Mouse (Mus musculus) MEL (cell line): ENCODE measurements around the gene Il17a. TPM values are rescaled to one million over a fixed set of nuclear protein-coding genes. Genes with fewer than 3 reads are reported as not detected.

Experiments used
- DNase-seq: peaks from one replicate; pipeline ENCODE4 v3.0.0; 2011; ENCODE audit warnings: low read depth, low spot score
- H3K27ac ChIP-seq: 2 replicates; pipeline ENCODE4 v1.5.1; 2012; ENCODE audit warnings: low read depth, mild to moderate bottlenecking, control low read depth, low read length, moderate library complexity; ENCODE audit not compliant: control insufficient read depth
- H3K27me3 ChIP-seq, 2 experiments: fragments of 150-350 bp in 1 of 2; sonication (generic) in 1 of 2; 2 replicates each; pipeline ENCODE4 v1.6.1; 2012; ENCODE audit warnings: low read length in 2 of 2, mild to moderate bottlenecking in 2 of 2, improper control_type of control experiment in 1 of 2, moderate library complexity in 1 of 2; ENCODE audit not compliant: insufficient read depth in 2 of 2, control insufficient read depth in 1 of 2
- H3K36me3 ChIP-seq, 2 experiments: 2 replicates each; pipeline ENCODE4 v1.6.1; 2012 to 2014; ENCODE audit warnings: low read length in 2 of 2, improper control_type of control experiment in 1 of 2, inconsistent platforms in 1 of 2, mild to moderate bottlenecking in 1 of 2; ENCODE audit not compliant: insufficient read depth in 2 of 2, control insufficient read depth in 1 of 2
- H3K4me1 ChIP-seq, 2 experiments: fragments of 150-350 bp in 1 of 2; sonication (generic) in 1 of 2; 2 replicates each; pipeline ENCODE4 v1.6.1; 2012; ENCODE audit warnings: low read length in 2 of 2, improper control_type of control experiment in 1 of 2, mild to moderate bottlenecking in 1 of 2; ENCODE audit not compliant: insufficient read depth in 2 of 2, control insufficient read depth in 1 of 2
- H3K4me3 ChIP-seq, 2 experiments: fragments of 150-350 bp in 1 of 2; sonication (generic) in 1 of 2; 2 replicates each; pipeline ENCODE4 v1.5.1; 2012; ENCODE audit warnings: low read depth in 2 of 2, low read length in 2 of 2, mild to moderate bottlenecking in 2 of 2, moderate library complexity in 2 of 2, control low read depth in 1 of 2, improper control_type of control experiment in 1 of 2; ENCODE audit not compliant: control insufficient read depth in 1 of 2, insufficient read depth in 1 of 2
- H3K79me2 ChIP-seq: 2 replicates; pipeline ENCODE4 v1.6.1; 2012; ENCODE audit warnings: mild to moderate bottlenecking, low read length, moderate library complexity; ENCODE audit not compliant: control insufficient read depth, poor library complexity, insufficient read depth
- H3K9ac ChIP-seq: 2 replicates; pipeline ENCODE4 v1.6.1; 2012; ENCODE audit warnings: low read depth, mild to moderate bottlenecking, control low read depth, low read length, moderate library complexity; ENCODE audit not compliant: control insufficient read depth, poor library complexity, severe bottlenecking
- H3K9me3 ChIP-seq: fragments of 150-350 bp; sonication (generic); replicated peaks from 2 replicates; pipeline ENCODE4 v1.6.1; 2012; ENCODE audit warnings: mild to moderate bottlenecking, low read length, improper control_type of control experiment, moderate library complexity; ENCODE audit not compliant: insufficient read depth
- CHD1 ChIP-seq: IDR thresholded peaks from 2 replicates; pipeline ENCODE4 v1.6.1; 2012; ENCODE audit warnings: low read depth, mild to moderate bottlenecking, inconsistent platforms, low read length, improper control_type of control experiment
- CHD2 ChIP-seq: IDR thresholded peaks from 2 replicates; pipeline ENCODE4 v1.6.1; 2011; ENCODE audit warnings: low read length, improper control_type of control experiment
- GABPA ChIP-seq: IDR thresholded peaks from 2 replicates; pipeline ENCODE4 v1.6.1; 2012; ENCODE audit warnings: low read depth, mild to moderate bottlenecking, inconsistent platforms, low read length, improper control_type of control experiment, moderate library complexity
- MAFK ChIP-seq: IDR thresholded peaks from 2 replicates; pipeline ENCODE4 v1.6.1; 2011; ENCODE audit warnings: low read depth, mild to moderate bottlenecking, low read length, improper control_type of control experiment, borderline replicate concordance
- MEF2A ChIP-seq: IDR thresholded peaks from 2 replicates; pipeline ENCODE4 v1.6.1; 2014; ENCODE audit warnings: low read depth, mild to moderate bottlenecking, inconsistent platforms, low read length, improper control_type of control experiment; ENCODE audit not compliant: poor library complexity, insufficient replicate concordance, severe bottlenecking; ENCODE audit errors: extremely low read depth
- MYB ChIP-seq: IDR thresholded peaks from 2 replicates; pipeline ENCODE4 v1.6.1; 2011; ENCODE audit warnings: mild to moderate bottlenecking, low read depth, low read length, improper control_type of control experiment
- MYC ChIP-seq: IDR thresholded peaks from 2 replicates; pipeline ENCODE4 v1.6.1; 2011; ENCODE audit warnings: low read depth, mild to moderate bottlenecking, low read length, improper control_type of control experiment, moderate library complexity
- NELFE ChIP-seq: IDR thresholded peaks from 2 replicates; pipeline ENCODE4 v1.6.1; 2011; ENCODE audit warnings: low read depth, low read length, improper control_type of control experiment
- POLR2AphosphoS2 ChIP-seq: IDR thresholded peaks from 2 replicates; pipeline ENCODE4 v1.6.1; 2011; ENCODE audit warnings: low read length, improper control_type of control experiment
- RAD21 ChIP-seq: IDR thresholded peaks from 2 replicates; pipeline ENCODE4 v1.6.1; 2011; ENCODE audit warnings: mild to moderate bottlenecking, low read depth, low read length, improper control_type of control experiment
- RCOR1 ChIP-seq: IDR thresholded peaks from 2 replicates; pipeline ENCODE4 v1.6.1; 2012; ENCODE audit warnings: low read depth, mild to moderate bottlenecking, inconsistent platforms, low read length, improper control_type of control experiment
- SMC3 ChIP-seq: IDR thresholded peaks from 2 replicates; pipeline ENCODE4 v1.6.1; 2011; ENCODE audit warnings: low read depth, low read length, improper control_type of control experiment
- TAL1 ChIP-seq: IDR thresholded peaks from 2 replicates; pipeline ENCODE4 v1.6.1; 2012; ENCODE audit warnings: mild to moderate bottlenecking, inconsistent platforms, low read length, moderate library complexity, mixed read lengths
- TCF12 ChIP-seq: IDR thresholded peaks from 2 replicates; pipeline ENCODE4 v1.6.1; 2014; ENCODE audit warnings: low read depth, mild to moderate bottlenecking, inconsistent platforms, low read length, improper control_type of control experiment, moderate library complexity
- USF2 ChIP-seq, 2 experiments: IDR thresholded peaks; 2 replicates each; pipeline ENCODE4 v1.6.1; 2011 to 2012; ENCODE audit warnings: improper control_type of control experiment in 2 of 2, low read length in 2 of 2, borderline replicate concordance in 1 of 2, inconsistent platforms in 1 of 2, low read depth in 1 of 2, mild to moderate bottlenecking in 1 of 2; ENCODE audit not compliant: insufficient read depth in 1 of 2
- ZKSCAN1 ChIP-seq: IDR thresholded peaks from 2 replicates; pipeline ENCODE4 v1.6.1; 2012; ENCODE audit warnings: low read depth, mild to moderate bottlenecking, inconsistent platforms, low read length, improper control_type of control experiment, moderate library complexity
- polyA plus RNA-seq, 2 experiments: library from polyadenylated mRNA; stranded (reverse) in 1 of 2; unstranded in 1 of 2; fragments of >175 nt in 1 of 2; fragments of >200 nt in 1 of 2; gene quantifications; 2 replicates each; pipeline versions ENCODE4 v1.2.1 to v1.2.4; 2012; ENCODE audit warnings: low replicate concordance in 2 of 2, low read depth in 1 of 2; ENCODE audit not compliant: insufficient read length in 2 of 2, insufficient read depth in 1 of 2, missing spikeins in 1 of 2
- total RNA-seq: library from RNA; depleted of rRNA; stranded (reverse); fragments of 300-350 nt; gene quantifications from 2 replicates; pipeline ENCODE4 v1.2.3, GENCODE M21; 2012; rRNA removed

The Il17a gene
- total RNA-seq, result not detected in 2 replicates
- polyA plus RNA-seq, result not detected

- TF ChIP-seq CHD1, result no peak
- no peak for TF ChIP-seq MYC
- TF ChIP-seq GABPA, result no peak
- no peak for TF ChIP-seq TCF12
- no peak for TF ChIP-seq USF2 (IDR thresholded peaks at IDR 0.05; ENCODE audit: borderline replicate concordance in 1 of 2, insufficient read depth in 1 of 2, low read depth in 1 of 2, low read length in 2 of 2)
- no peak for TF ChIP-seq CHD2
- no peak for TF ChIP-seq ZKSCAN1
- TF ChIP-seq, all 39 proteins: peak for 0
- H3K4me3 ChIP-seq, result no peak within 1 kb of the TSS
Measured at GRCm38 (mm10) chr1:20730903-20731302, at the start of gene Il17a. TSS of gene Il17a (plus strand) at chr1:20730905.

GRCm38 (mm10) chr1:20682849-20683248 lies 47.9 kb upstream of the Il17a start:
- H3K9me3 ChIP-seq, result no peaks in the 10 kb centered on the region
- no peak overlapping the region for H3K27ac ChIP-seq
- no peaks in the 10 kb centered on the region for H3K79me2 ChIP-seq
- H3K4me3 ChIP-seq, result no peak overlapping the region
- no peaks in the 10 kb centered on the region; a peak in 1 of 4 replicates for H3K27me3 ChIP-seq
- no peaks in the 10 kb centered on the region for H3K4me1 ChIP-seq
- no peaks in the 10 kb centered on the region for H3K36me3 ChIP-seq
- DNase-seq, result no peak
- no peak for TF ChIP-seq TAL1
- no peak for TF ChIP-seq POLR2AphosphoS2
- no peak for TF ChIP-seq NELFE
- TF ChIP-seq MAFK, result no peak
- TF ChIP-seq USF2 (IDR thresholded peaks at IDR 0.05; ENCODE audit: borderline replicate concordance in 1 of 2, insufficient read depth in 1 of 2, low read depth in 1 of 2, low read length in 2 of 2), result no peak
- TF ChIP-seq TCF12, result no peak
- TF ChIP-seq MEF2A, result no peak
- TF ChIP-seq RCOR1, result no peak
- no peak for TF ChIP-seq MYB
- no peak for TF ChIP-seq SMC3
- no peak for TF ChIP-seq RAD21
- no peak overlapping the region for H3K9ac ChIP-seq

More at GRCm38 (mm10) chr1:20730903-20731302, at the start of gene Il17a:
- DNase-seq, result no peak
- Histone ChIP-seq H3K9ac (no peak within 1 kb of the TSS), H3K79me2 (no peaks in the 10 kb centered on the region), H3K9me3 (no peaks in the 10 kb centered on the region), H3K27me3 (no peaks in the 10 kb centered on the region), H3K36me3 (no peaks in the 10 kb centered on the region), H3K27ac (no peak within 1 kb of the TSS), H3K4me1 (no peaks in the 10 kb centered on the region)
